Mouse (Mus musculus): Measurements from ENCODE around the gene Clpp. TPM values are rescaled to one million over a fixed set of nuclear protein-coding genes. Genes with fewer than 3 reads are reported as not detected.
A peak's percentile ranks its signal among the peaks of the same experiment; 100 is the strongest.

The Clpp gene
- total RNA-seq, 4 experiments from 2014 or later = 60.6 to 69.6 (median 65.4) TPM

DNA sequence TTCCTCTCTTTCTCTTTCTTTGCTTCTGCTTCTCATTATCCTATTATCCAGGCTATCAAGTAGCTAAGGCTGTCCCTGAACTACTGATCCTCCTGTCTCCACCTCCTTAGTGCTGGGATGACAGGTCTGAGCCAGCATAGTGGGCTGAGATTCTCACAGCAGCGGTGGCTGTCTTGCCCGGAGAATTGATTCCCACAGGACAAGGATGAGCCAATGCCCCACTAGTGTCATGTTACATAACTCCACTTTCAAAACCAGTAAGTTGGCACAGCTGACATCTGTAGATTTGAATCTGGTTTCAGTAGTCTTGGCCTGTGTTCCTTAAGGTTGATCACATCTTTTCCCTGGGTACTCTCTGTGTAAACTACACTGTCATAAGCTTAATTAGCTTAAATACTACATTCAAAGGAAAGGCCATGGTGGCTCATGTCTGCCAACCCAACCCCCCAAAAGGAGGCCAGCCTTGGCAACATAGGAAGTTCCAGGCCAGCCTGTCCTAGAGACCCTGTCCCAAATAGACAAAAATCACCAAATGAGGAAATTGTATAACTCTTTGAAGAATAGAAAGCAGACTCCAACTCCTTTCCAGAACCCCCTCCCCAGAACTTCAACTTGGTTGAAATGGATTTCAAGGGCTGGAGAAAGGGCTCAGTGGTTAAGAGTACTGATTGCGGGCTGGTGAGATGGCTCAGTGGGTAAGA, 3.9 kb upstream of the Clpp start:
- DNase-seq (ENCODE audit: low spot score in 2 of 2) = no peak

DNA sequence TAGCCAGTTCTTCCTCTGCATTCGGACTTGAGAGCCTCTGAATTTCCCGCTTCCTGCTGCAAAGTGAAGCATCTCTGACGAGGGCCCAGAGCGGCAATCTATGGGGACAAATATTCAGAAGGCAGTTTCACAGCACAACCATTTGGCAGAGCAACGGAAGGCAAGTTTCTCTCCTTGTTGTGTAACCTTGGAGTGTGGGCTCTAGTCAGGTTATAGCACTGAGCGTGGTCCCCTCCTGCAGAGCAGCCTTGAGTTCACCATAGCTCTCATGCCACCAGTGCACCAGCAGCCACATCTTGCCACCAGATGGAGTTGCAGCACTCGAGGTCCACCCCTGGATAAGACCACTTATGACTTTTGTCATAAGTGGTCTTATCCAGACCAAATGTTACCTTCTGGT, 1.7 kb upstream of the Clpp start:
- DNase-seq (ENCODE audit: low spot score in 2 of 2) = no peak

DNA sequence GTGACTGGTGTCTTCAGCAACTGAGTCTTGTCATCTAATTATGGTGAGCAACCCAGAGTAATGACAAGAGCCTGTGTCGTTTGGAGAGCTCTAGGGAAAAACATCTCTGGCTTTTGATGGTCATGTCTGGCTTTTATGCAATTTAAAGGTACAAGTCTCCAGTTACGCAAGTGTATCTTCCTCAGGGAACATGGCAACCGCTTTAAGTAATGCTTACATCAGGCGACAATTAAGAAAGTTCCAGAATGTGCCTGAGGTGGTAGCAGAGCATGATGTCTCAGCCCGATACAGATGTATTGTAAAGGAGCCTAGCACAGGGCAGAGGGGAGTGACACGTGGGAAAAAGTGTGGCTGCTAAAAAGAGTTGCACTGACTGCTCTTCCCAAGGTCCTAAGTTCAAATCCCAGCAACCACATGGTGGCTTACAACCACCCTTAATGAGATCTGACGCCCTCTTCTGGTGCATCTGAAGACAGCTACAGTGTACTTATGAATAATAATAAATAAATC, 1.1 kb upstream of the Clpp start:
- no peak for DNase-seq (ENCODE audit: low spot score in 2 of 2)

DNA sequence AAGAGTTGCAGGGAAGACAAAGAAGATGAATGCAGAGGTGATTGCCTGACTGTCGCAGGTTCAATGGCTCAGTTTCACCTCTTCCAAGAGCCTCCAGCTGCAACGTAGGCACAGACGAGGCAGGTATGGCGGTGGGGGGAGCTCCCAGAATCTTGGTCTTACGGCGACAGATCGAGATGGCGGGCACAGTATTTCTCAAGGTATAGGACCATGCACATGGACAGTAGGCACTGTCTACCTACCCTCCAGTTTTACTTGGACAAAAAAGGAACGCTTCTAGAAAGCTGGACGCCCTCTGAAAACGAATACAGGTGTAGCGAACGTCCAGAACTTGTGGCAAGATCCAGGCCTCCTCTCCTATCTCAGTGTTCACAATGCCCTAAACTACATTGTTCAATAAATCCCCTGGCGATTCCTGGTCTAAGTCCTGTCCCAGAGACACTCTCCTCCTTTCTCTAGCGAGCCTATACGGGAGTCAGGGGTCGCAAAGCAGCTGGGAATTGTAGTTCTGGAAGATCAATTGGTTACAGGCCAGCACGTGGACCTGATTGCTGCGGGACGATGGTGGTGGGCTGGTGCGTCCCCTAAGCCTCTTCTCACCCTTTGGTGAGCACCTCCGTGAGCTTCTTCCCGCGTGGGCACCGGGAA, 514 bp upstream of the Clpp start:
- DNase-seq (ENCODE audit: low spot score in 2 of 2) = peak in 1 of 2 experiments; percentile 81

DNA sequence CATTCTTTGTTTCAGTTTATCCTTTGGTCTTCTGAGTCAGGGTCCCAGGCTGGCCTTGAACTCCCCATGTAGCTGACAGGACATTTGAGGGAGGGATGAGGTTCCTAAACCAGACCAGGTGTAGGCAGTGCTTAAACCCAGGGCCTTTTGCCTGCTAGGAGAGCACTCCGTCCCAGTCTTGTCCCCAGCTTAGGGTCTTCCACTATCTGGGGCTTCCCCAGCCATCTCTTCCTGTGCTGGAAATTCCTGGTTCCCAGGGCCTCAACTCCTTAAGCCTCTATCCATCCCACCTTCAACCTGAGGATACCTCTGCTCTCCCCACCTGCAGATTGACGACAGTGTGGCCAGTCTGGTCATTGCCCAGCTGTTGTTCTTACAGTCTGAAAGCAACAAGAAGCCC, 861 bp downstream of the Clpp start:
- DNase-seq (ENCODE audit: low spot score in 2 of 2) = peak in 1 of 2 experiments; percentile 5

DNA sequence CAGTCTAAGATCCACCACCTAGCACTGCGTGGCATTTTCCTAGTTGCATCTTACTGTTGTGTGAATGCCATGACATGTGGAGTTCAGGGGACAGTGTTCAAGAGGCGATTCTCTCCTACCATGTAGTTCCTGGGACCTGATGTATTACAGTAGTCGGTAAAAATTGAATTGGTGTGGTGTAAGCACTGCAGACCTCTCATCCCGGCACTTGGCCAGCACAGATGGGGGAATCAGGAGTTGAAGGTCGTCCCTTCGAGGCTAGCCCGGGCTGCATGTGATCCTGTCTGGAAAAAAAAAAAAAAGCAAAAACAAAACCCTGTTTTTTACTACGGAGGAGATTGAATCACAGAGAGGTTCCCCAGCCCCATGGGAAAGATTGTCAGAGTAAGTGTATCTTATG, 4.9 kb downstream of the Clpp start:
- DNase-seq (ENCODE audit: low spot score in 2 of 2) = no peak

DNA sequence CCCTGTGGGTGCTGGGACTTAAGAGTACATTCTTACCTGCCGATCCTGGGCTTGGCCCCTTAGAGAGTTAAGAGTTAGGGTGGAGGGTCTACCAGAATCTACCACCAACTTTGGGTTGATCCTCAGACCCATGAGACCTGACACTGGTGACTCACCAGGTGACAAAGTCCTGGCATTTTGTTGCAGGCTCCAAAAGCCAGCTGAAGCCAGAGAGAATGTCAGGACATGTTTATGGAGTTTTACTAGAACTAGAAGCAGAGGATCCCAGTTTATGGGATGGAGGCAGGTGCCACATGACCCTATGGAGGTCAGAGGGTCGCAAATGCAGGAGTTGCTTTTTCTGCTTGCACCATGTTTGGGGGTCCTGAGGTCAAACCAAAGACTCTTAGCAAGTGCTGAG, 6.4 kb downstream of the Clpp start:
- no peak for DNase-seq (ENCODE audit: low spot score in 2 of 2)

DNA sequence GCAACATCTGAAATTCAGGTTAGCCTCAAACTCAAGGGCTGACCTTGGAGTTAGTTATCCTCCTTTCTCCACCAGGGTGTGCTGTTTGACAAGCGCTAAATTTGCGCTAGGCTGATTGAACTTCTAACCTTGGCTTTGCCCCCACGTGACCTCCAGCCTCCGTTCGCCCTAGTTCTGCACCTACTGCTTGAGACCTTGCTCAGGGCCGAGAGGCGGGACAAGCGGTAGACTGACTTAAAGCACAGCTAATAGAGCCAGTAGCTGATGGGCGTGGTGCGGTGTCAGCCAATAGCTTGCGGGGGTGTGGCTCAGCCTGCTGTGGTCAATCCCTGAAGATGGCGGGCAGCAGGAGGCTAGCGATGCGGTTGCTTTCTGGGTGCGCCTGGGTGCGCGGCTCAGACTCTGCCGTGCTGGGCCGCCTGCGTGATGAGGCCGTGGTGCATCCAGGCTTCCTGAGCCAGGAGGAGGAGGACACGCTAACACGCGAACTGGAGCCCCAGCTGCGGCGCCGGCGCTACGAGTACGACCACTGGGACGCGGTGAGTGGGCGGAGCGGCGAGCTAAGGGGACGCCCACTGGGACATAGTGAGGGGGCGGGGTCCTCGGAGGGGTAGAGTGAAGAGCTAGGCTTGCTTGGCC, 7.0 kb downstream of the Clpp start, which contains the start of gene Alkbh7:
Gene Alkbh7, plus strand, starts transcription at position 311 of the 639 bp plus-strand sequence.
- peak; percentile 86 to 97 for DNase-seq (ENCODE audit: low spot score in 2 of 2)

DNA sequence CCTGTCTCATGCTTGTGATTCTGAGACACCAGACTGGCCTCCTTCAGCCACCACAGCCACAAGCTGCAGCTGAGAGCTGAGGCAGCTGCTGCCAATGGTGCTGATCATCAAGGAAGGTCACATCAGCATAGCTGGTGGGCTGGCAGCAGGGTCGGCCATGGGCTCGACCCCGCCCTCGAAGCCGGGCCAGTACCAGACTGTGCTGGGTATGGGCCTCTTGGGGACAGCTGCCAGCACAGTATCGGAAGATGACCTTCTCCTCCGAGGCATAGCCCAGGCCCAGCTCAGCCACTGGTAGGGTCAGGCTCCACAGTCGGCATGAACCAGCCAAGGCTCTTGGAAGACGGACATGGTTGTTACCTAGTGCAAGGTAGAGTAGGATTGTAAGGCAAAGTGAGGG, 9.3 kb downstream of the Clpp start:
- DNase-seq (ENCODE audit: low spot score in 2 of 2) = no peak

DNA sequence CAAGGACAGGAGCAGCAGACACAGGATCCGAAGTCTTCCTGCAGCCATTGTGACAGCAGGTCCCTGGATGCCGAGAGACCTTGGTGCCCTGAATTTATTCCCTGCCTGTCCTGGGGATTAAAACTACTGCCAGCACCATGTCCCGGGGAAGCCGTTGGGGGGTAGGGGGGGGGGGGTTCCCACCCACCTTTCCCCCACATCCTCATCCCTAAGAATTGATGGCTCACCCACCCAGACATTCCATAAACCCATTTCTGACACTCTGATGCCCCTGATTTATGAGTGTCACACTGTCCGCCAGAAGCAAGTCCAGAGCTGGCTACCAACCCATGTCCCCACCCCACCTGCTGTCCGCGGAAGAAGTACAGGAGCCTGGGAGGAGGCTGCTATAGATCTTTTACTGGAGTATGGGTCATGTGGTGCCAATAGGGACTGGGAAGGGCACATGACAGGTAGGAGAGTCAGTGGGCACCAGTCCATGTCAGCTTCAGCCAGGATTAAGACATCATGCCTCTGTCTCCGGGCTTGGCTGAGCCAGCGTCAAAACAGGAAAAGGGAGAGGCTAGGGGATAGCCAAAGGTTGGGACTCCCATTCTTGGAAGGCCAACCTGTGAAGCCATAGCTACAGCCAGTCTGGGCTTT, 10.0 kb downstream of the Clpp start, which contains the start of gene Pspn:
Gene Pspn, minus strand, starts transcription at position 51 of the 642 bp plus-strand sequence.
- DNase-seq (ENCODE audit: low spot score in 2 of 2) = no peak

DNA sequence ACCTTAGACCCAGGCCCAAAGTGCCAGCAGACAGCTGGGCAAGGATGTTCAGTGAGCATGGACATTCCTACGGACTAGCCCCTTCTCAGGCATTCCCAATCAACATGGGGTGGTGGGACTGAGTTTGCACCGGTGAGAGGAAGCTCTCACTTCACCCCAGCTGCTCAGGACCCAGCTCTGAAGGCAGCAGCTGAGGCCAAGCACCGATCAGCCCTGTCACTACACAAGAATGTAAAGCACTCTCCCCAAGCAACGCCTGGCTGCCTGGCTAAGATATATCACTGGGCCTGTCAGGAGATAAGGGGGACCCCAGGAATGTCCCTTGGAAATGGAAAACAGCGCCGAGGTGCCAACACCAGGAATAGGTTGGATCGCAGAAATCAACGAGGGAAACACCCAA, 11.1 kb downstream of the Clpp start:
- no peak for DNase-seq (ENCODE audit: low spot score in 2 of 2)

DNA sequence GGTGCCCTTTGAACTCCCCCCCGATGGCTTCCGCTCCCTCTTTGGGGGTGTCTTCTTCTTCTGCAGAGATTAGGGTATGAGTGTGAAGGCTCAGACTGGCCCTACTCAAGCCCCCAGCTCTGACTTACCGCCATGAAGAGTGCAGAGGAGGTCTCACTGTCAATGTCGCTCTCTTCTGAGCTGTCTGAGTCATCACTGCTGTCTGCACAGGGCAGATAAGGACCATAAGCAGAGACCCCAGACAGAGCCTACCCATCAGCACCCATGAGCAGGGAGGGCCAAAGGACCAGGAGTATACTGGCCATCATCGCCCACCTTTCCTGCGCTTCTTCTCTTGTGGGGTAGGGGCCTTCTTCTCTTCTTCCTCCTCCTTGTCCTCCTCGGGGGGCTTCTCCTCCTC, 13.9 kb downstream of the Clpp start:
- no peak for DNase-seq (ENCODE audit: low spot score in 2 of 2)

DNA sequence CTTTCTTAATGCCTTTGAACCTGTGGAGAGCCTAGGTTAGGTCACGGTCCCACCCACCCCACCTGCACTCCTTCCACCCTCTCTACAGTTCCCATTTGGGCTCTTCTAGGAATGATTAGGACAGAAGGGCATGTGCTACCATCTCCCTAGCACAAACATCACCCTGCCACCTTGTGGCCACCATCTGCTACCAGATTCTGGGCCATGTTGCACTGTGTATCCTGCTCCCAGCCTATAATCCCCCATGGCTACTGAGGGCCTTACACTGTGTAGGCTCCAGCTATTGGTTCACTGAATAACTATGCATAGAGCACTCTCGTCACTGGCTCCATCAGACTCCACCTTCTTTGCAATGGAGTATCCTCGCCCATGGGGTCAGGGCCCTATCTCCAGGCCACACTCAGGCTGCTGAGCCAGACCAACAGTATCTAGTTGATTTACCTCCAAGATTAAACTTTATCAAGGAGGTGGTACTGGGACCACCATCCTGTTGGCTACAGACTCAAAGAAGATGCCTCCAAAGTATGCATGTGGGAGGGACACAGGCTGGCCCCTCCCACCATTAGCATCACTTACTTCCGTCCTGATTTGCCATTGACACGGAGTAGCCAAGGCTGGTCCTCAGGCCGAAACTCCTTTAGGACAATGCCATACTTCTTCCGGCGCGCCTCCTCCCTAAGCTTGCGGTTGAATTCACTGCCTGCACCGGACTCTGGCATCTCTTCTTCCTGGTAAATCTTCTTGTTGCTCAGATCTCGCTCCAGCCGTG, 17.2 kb downstream of the Clpp start:
- DNase-seq (ENCODE audit: low spot score in 2 of 2) = no peak

DNA sequence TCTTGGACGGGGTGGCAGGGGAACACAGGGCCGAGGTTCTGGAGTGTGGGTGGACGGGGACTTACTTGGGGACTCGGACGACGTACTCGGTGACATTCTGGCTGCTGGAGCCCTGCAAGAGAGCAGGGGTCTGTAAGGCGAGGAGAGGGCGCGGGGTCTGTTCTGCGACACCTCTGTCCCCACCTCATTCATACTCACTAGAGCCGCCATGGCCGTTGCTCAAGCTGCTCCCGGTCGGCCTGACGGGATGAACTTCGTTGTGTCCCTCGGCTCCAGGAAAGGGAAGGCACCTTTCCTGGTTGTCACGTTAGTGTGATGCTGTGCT, 20.8 kb downstream of the Clpp start:
- no peak for DNase-seq (ENCODE audit: low spot score in 2 of 2)

DNA sequence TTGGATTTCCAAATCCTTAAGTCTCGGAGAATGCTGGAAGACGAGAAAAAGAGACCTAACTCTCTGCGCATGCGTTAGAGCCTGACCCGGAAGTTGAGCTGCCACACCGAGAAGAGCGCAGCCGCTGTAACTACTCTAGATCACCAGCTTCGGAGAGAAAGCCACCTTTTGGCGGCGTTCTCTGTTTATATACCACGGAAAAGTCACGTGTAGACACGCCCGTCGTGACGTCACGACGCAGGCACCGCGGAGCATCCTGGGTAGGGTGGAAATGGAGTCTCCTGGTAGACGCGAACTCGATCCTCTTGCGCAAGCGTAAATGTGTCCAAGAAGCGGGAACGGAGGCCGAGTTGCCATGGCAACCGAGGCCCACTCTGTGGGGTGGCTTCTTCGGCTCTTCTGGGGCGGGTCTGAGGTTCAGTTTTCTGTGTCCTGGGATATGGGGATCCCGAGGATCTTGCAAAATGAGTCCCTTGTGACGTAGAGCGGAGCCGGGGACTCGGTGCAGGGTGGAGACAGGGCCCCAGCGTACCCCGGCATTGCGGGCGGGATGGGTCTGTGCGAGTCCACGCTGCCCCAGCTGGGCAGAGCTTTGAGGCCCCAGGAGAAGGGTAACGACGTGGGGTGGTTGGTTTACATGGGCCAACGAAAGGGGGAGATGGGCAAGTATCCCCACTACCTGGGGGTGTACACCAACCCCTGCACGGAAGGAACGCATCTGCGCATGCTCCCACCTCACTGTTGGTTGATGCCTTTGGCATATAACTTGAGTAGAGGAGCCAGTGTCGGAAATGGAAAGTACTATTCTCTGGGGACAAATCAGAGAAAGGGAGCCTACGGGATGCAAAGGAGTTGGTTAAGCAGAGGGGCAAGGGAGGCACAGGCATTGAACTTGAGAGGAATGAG, 21.4 kb downstream of the Clpp start, which contains the start of the genes Gtf2f1 and Gm17949:
Gene Gtf2f1, minus strand, starts transcription at position 53 of the 906 bp plus-strand sequence.
Gene Gm17949, plus strand, starts transcription at position 234 of the 906 bp plus-strand sequence.
- DNase-seq (ENCODE audit: low spot score in 2 of 2) = peak; percentile 97 to 98

DNA sequence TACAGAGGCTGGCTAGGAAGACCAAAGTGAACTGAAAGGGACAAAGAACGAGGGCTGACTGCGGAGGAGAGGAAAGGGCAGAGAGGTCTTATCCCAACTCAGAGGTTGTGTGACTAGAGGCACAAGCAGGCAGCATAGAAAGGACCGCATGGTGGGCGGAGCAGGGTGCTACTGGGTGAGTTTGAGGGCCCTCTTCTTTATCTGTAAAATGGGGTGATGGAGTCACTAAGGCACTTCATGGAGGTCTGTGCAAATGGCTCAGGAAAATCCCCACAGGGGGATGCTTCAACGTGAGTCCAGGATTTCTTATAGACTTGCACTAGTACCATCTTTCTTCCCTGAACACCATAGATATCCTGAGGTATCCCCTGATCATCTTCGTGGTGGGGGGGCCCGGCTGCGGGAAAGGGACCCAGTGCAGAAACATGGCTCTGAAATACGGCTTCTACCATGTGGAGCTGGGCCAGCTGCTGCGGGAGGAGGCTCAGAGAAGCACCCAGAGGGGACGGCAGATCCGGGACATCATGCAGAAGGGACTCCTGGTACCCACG, 22.2 kb downstream of the Clpp start:
- no peak for DNase-seq (ENCODE audit: low spot score in 2 of 2)

DNA sequence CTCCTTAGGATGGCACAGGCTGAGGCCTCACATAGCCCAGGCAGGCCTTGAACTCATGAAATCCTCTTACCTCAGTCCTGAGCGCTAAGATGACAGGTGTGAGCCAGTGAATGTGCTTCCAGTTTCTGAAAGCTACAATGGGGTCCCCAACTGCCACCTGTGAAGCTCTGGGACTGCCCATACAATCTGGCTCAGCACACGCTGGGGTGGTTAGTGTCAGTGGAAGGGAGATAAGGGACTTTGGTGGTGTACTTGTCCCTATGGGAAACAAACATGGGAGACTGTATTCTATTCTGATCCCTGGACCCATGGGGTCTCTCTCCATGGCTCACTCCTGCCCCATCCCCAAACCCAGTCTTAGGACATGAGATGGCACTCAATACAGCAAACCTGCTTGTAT, 29.6 kb downstream of the Clpp start:
- DNase-seq (ENCODE audit: low spot score in 2 of 2) = no peak

DNA sequence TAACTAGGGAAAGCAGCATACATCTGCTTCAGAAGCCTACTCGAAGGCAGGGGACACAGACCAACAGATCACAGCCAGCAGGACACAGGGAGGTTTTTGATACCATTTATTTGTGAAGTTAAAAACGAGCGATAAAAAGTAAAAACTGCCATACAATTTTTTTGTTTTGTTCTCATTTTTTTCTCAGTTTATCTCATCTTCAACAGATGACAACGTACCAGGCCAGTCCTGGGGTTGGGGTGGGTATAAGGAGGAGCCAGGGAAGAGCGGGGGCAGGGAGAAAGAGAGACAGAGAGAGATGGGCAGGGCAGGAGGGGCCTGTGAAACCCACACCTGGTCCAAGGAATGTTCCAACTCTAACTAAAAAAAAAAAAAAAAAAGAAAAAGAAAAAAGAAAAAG, 30.9 kb downstream of the Clpp start:
- DNase-seq (ENCODE audit: low spot score in 2 of 2) = no peak

DNA sequence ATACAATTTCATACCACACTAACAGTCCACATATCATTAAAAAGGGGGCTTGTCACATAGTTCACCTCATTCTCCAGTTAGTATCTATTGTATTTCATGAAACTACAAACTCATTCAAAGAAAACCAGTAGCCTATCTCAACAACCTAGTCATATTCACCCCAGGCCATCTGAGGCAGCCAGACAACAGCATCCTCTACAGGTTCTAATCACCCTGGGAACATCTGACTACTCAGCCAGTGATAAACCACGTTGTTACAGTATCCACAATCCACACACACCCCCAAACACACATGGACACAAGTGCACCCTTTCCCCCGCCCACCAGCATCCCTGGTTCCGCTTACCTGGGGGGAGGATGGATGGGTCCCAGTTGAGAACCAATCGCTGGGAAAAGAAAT, 37.4 kb downstream of the Clpp start:
- DNase-seq (ENCODE audit: low spot score in 2 of 2) = no peak

DNA sequence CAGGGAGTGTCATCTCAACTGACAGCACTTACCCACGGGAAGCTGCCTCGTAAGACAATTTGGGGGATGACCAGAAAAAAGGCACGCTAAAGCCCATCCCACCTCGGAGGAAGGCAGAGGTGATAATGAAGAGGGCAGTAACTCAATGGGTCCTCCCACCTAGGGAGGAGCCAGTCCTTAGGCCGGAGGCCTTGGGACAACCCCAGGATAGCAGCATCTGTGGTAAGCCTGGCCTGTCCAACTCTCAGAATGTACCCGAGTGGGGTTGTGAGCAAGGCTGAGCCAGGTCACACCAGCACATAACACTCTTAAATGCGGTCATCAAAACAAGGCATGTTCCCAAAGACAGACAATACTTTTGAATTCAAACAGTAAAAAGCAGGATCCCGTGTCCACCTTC, 39.6 kb downstream of the Clpp start:
- no peak for DNase-seq (ENCODE audit: low spot score in 2 of 2)

Data from left cerebral cortex, adult 8-10 months (tissue).